ENCODE assay signal across 8 mouse cellular contexts in genomic region chr5:36869186-36869577, GRCm38 (mm10). TPM values are rescaled to one million over a fixed set of nuclear protein-coding genes. Genes with fewer than 3 reads are reported as not detected.
A peak's percentile ranks its signal among the peaks of the same experiment; 100 is the strongest.
DNase-seq lines count a peak whose midpoint lies in the region; ATAC-seq and TF ChIP-seq lines count a peak whose summit lies in the region.

No protein-coding gene starts in this region.

- no peak overlapping the region for H3K4me3 ChIP-seq in lung, embryonic 15.5 days
- H3K4me3 ChIP-seq in lung, adult 2 months (replicated peaks; ENCODE audit: extremely low read depth, low read depth, low read length) = no peak overlapping the region
- H3K4me3 ChIP-seq in hindbrain, embryonic 16.5 days (ENCODE audit: low read length) = peak overlapping the region; percentile 71
- H3K4me3 ChIP-seq in stomach, embryonic 14.5 days (ENCODE audit: low read depth, low read length) = peak overlapping the region; percentile 33

- H3K36me3 ChIP-seq in lung, embryonic 15.5 days = no peaks in the 10 kb centered on the region
- no peaks in the 10 kb centered on the region for H3K36me3 ChIP-seq in hindbrain, embryonic 16.5 days (ENCODE audit: control insufficient read depth, insufficient read depth, low read length)
- H3K36me3 ChIP-seq in stomach, embryonic 14.5 days (ENCODE audit: control insufficient read depth, insufficient read depth, low read length) = no peaks in the 10 kb centered on the region

- no peak for ATAC-seq in lung, embryonic 15.5 days (ENCODE audit: borderline replicate concordance, extremely low read depth, low FRiP score, low TSS enrichment)
- peak; percentile 13 for ATAC-seq in hindbrain, embryonic 16.5 days
- no peak for ATAC-seq in stomach, embryonic 14.5 days (ENCODE audit: insufficient number of reproducible peaks, insufficient read depth, low FRiP score, low read depth)

- H3K4me2 ChIP-seq in lung, embryonic 15.5 days = peak overlapping the region; percentile 65
- H3K4me2 ChIP-seq in hindbrain, embryonic 16.5 days (ENCODE audit: low read length) = peak overlapping the region; percentile 74
- 0 out of 2 replicates have a peak overlapping the region, but pooled peaks have one; percentile 67 for H3K4me2 ChIP-seq in stomach, embryonic 14.5 days (replicated peaks; ENCODE audit: low read depth, low read length)

- 2% methylated on average over 7 of the region's 7 CpGs for WGBS in lung, embryonic 15.5 days
- WGBS in lung, adult 2 months = 3% methylated on average over 7 of the region's 7 CpGs
- 4% methylated on average over 7 of the region's 7 CpGs for WGBS in hindbrain, embryonic 16.5 days
- WGBS in stomach, embryonic 14.5 days = 2% methylated on average over 7 of the region's 7 CpGs

- 0 out of 2 replicates have a peak, but pooled peaks cover 3% of the 10 kb centered on the region for H3K4me1 ChIP-seq in lung, embryonic 15.5 days
- H3K4me1 ChIP-seq in lung, adult 2 months (ENCODE audit: control insufficient read depth, insufficient read depth, low read length) = no peaks in the 10 kb centered on the region
- peaks cover 8% of the 10 kb centered on the region; the same call in 1 of the 2 replicates for H3K4me1 ChIP-seq in hindbrain, embryonic 16.5 days (ENCODE audit: control insufficient read depth, insufficient read depth, low read depth, low read length)
- peaks cover 7% of the 10 kb centered on the region; the same call in 1 of the 2 replicates for H3K4me1 ChIP-seq in stomach, embryonic 14.5 days (ENCODE audit: control insufficient read depth, insufficient read depth, low read length)

- H3K9ac ChIP-seq in lung, embryonic 15.5 days = no peak overlapping the region
- peak overlapping the region; percentile 85 for H3K9ac ChIP-seq in hindbrain, embryonic 16.5 days (ENCODE audit: low read depth, low read length)
- no peak overlapping the region for H3K9ac ChIP-seq in stomach, embryonic 14.5 days (replicated peaks; ENCODE audit: low read depth, low read length)

- peaks cover 92% of the 10 kb centered on the region for H3K27me3 ChIP-seq in lung, embryonic 15.5 days
- peaks cover 11% of the 10 kb centered on the region for H3K27me3 ChIP-seq in hindbrain, embryonic 16.5 days (replicated peaks; ENCODE audit: control insufficient read depth, insufficient read depth, low read length)
- H3K27me3 ChIP-seq in stomach, embryonic 14.5 days (ENCODE audit: control insufficient read depth, insufficient read depth, low read length) = peaks cover 68% of the 10 kb centered on the region

- peak; percentile 7 for DNase-seq in adrenal gland, adult 2 months
- no peak for DNase-seq in adrenal gland, postnatal 14 days
- no peak for DNase-seq in lung, adult 2 months
- no peak for DNase-seq in spleen, postnatal 14 days (ENCODE audit: low spot score in 2 of 2)
- no peak for DNase-seq in layer of hippocampus, postnatal 36 days

- TF ChIP-seq CTCF in lung, adult 2 months (IDR thresholded peaks at IDR 0.05; ENCODE audit: insufficient read depth, low read length) = no peak

- no peak for TF ChIP-seq POLR2A in lung, adult 2 months (IDR thresholded peaks at IDR 0.05; ENCODE audit: borderline replicate concordance, extremely low read depth, low read depth, low read length)

- no peak overlapping the region for H3K27ac ChIP-seq in lung, embryonic 15.5 days
- peak overlapping the region; percentile 88 for H3K27ac ChIP-seq in hindbrain, embryonic 16.5 days (ENCODE audit: low read depth, low read length)
- no peak overlapping the region for H3K27ac ChIP-seq in stomach, embryonic 14.5 days (ENCODE audit: low read length)

- no peaks in the 10 kb centered on the region for H3K9me3 ChIP-seq in lung, embryonic 15.5 days
- no peaks in the 10 kb centered on the region for H3K9me3 ChIP-seq in hindbrain, embryonic 16.5 days (ENCODE audit: control insufficient read depth, low read length)
- H3K9me3 ChIP-seq in stomach, embryonic 14.5 days (ENCODE audit: control insufficient read depth, low read depth, low read length) = no peaks in the 10 kb centered on the region; the same call in 1 of the 2 replicates

RNA-seq across cellular contexts. Expression of gene Ppp2r2c, which starts 0.9 kb away (rescaled TPM):
- total RNA-seq in adrenal gland, adult 2 months (2021) = 1 to 10 TPM; 4.0 to 6.9 TPM
- 5.1 and 8.3 TPM in 2 replicates for polyA plus RNA-seq in adrenal gland, adult 2 months (2012; rRNA removed)
- total RNA-seq in adrenal gland, postnatal 14 days (2021) = 6.5 and 8.9 TPM in 2 replicates
- 0.10 and 0.26 TPM in 2 replicates for polyA plus RNA-seq in lung, embryonic 15.5 days (2015; fragmentation: Nextera tagmentation; extraction: Ambion mirVana)
- 2.9 and 5.2 TPM in 2 replicates for polyA plus RNA-seq in lung, adult 2 months (2012; rRNA removed)
- polyA plus RNA-seq in hindbrain, embryonic 16.5 days (2015; fragmentation: Nextera tagmentation; extraction: Ambion mirVana) = 52.4 and 58.2 TPM in 2 replicates
- polyA plus RNA-seq in stomach, embryonic 14.5 days (2014; fragmentation: Nextera tagmentation; extraction: Ambion mirVana) = 0.88 and 1.0 TPM in 2 replicates
- total RNA-seq in layer of hippocampus, postnatal 36 days (2021) = 100 to 1,000 TPM; 402 to 415 TPM

RNA-seq across cellular contexts. Expression of gene Man2b2, which starts 38.7 kb away (rescaled TPM):
- total RNA-seq in adrenal gland, adult 2 months (2021) = 10 to 100 TPM; 54.6 to 59.1 TPM
- polyA plus RNA-seq in adrenal gland, adult 2 months (2012; rRNA removed) = 143 TPM in 2 replicates
- total RNA-seq in adrenal gland, postnatal 14 days (2021) = 39.1 and 41.4 TPM in 2 replicates
- 11.3 and 14.0 TPM in 2 replicates for polyA plus RNA-seq in lung, embryonic 15.5 days (2015; fragmentation: Nextera tagmentation; extraction: Ambion mirVana)
- 95.6 and 106 TPM in 2 replicates for polyA plus RNA-seq in lung, adult 2 months (2012; rRNA removed)
- 13.8 and 15.2 TPM in 2 replicates for polyA plus RNA-seq in hindbrain, embryonic 16.5 days (2015; fragmentation: Nextera tagmentation; extraction: Ambion mirVana)
- polyA plus RNA-seq in stomach, embryonic 14.5 days (2014; fragmentation: Nextera tagmentation; extraction: Ambion mirVana) = 13.4 and 16.4 TPM in 2 replicates
- 10 to 100 TPM; 24.3 to 24.4 TPM for total RNA-seq in layer of hippocampus, postnatal 36 days (2021)

Comparison
In these comparisons a context has a peak if more than half of its experiments do, and no peak if none do; other contexts are left out.
1. H3K4me3 ChIP-seq: peak in hindbrain, embryonic 16.5 days (single experiment) and stomach, embryonic 14.5 days (single experiment); none in lung, embryonic 15.5 days (single experiment) and lung, adult 2 months (single experiment).
2. Peak in every context shown above with its lines, with median percentiles within 50 percentile points of each other: H3K4me2 ChIP-seq.